In genomic region chr14:24825722-24826386, GRCm38 (mm10) we compare ENCODE assay signal across 12 mouse cellular contexts.
DNase-seq lines count a peak whose midpoint lies in the region; ATAC-seq and TF ChIP-seq lines count a peak whose summit lies in the region.
"Had no signal": no experiment of that assay in that cellular context is flagged by ENCODE, and none has a peak within 500 bp of the region (broad histone marks: within the 10 kb centered on the region; RNA-seq: fewer than 3 reads in every experiment).

No protein-coding gene starts in this region.

- H3K4me2 ChIP-seq in liver, embryonic 11.5 days: no peak overlapping the region
- no peak overlapping the region for H3K4me2 ChIP-seq in liver, postnatal 0 days (ENCODE audit: low read depth, low read length)
- no peak overlapping the region for H3K4me2 ChIP-seq in forebrain, embryonic 15.5 days (replicated peaks)
- H3K4me2 ChIP-seq in limb, embryonic 13.5 days (replicated peaks): no peak overlapping the region
- H3K4me2 ChIP-seq in neural tube, embryonic 15.5 days: no peak overlapping the region
- H3K4me2 ChIP-seq: intestine, embryonic 15.5 days had no signal

- H3K4me3 ChIP-seq in liver, embryonic 11.5 days (ENCODE audit: low read depth, low read length): no peak overlapping the region
- H3K4me3 ChIP-seq in liver, postnatal 0 days (ENCODE audit: low read depth, low read length): no peak overlapping the region
- no peak overlapping the region for H3K4me3 ChIP-seq in forebrain, embryonic 15.5 days
- H3K4me3 ChIP-seq in limb, embryonic 13.5 days: no peak overlapping the region
- no peak overlapping the region for H3K4me3 ChIP-seq in neural tube, embryonic 15.5 days (replicated peaks)
- no peak overlapping the region for H3K4me3 ChIP-seq in cerebellum, adult 2 months (replicated peaks; ENCODE audit: insufficient read depth, low read depth, low read length)
- H3K4me3 ChIP-seq: heart, adult 2 months; intestine, embryonic 15.5 days had no signal

- H3K4me1 ChIP-seq in liver, embryonic 11.5 days (replicated peaks; ENCODE audit: control insufficient read depth, insufficient read depth, low read length): 0 out of 2 replicates have a peak, but pooled peaks cover 3% of the 10 kb centered on the region
- no peaks in the 10 kb centered on the region for H3K4me1 ChIP-seq in liver, postnatal 0 days (ENCODE audit: insufficient read depth)
- peaks cover 38% of the 10 kb centered on the region for H3K4me1 ChIP-seq in forebrain, embryonic 15.5 days
- H3K4me1 ChIP-seq in limb, embryonic 13.5 days: peaks cover 73% of the 10 kb centered on the region
- H3K4me1 ChIP-seq in neural tube, embryonic 15.5 days: peaks cover 56% of the 10 kb centered on the region
- no peaks in the 10 kb centered on the region for H3K4me1 ChIP-seq in cerebellum, adult 2 months (ENCODE audit: control insufficient read depth, insufficient read depth, low read length)

- 49% methylated on average over 11 of the region's 11 CpGs for WGBS in liver, embryonic 11.5 days
- 66% methylated on average over 11 of the region's 11 CpGs for WGBS in liver, postnatal 0 days (ENCODE audit: insufficient replicate concordance)
- WGBS in forebrain, embryonic 15.5 days: 38% methylated on average over 11 of the region's 11 CpGs
- 32% methylated on average over 11 of the region's 11 CpGs for WGBS in limb, embryonic 13.5 days
- 35% methylated on average over 11 of the region's 11 CpGs for WGBS in neural tube, embryonic 15.5 days
- 92% methylated on average over 11 of the region's 11 CpGs for WGBS in cerebellum, adult 2 months

- TF ChIP-seq CTCF in liver, postnatal 0 days (IDR thresholded peaks at IDR 0.05; ENCODE audit: low read depth): no peak
- no peak for TF ChIP-seq CTCF in cerebellum, adult 2 months (IDR thresholded peaks at IDR 0.05; ENCODE audit: borderline replicate concordance, insufficient read depth, low read depth, low read length)

- no peak for DNase-seq in liver, embryonic 11.5 days (ENCODE audit: low spot score)
- no peak for DNase-seq in liver, postnatal 0 days
- DNase-seq in cerebellum, adult 2 months: no peak
- DNase-seq in kidney, postnatal 25 days: no peak
- no peak for DNase-seq in kidney, postnatal 4 days
- DNase-seq: adrenal gland, postnatal 10 days; heart, adult 2 months; lung, adult 2 months had no signal

- H3K27ac ChIP-seq in liver, embryonic 11.5 days (ENCODE audit: low read depth, low read length): peak overlapping the region; percentile 35; the same call in 1 of the 2 replicates
- no peak overlapping the region for H3K27ac ChIP-seq in liver, postnatal 0 days (ENCODE audit: low read depth)
- peak overlapping the region; percentile 83 for H3K27ac ChIP-seq in forebrain, embryonic 15.5 days (replicated peaks)
- H3K27ac ChIP-seq in limb, embryonic 13.5 days: peak overlapping the region; percentile 85; the same call in 1 of the 2 replicates
- H3K27ac ChIP-seq in neural tube, embryonic 15.5 days (replicated peaks): peak overlapping the region; percentile 89
- no peak overlapping the region for H3K27ac ChIP-seq in cerebellum, adult 2 months (ENCODE audit: insufficient read depth, low read length)
- H3K27ac ChIP-seq: heart, adult 2 months; intestine, embryonic 15.5 days had no signal

- no peak for TF ChIP-seq POLR2A in cerebellum, adult 2 months (IDR thresholded peaks at IDR 0.05; ENCODE audit: borderline replicate concordance, insufficient read depth, low read length)

- no peaks in the 10 kb centered on the region for H3K9me3 ChIP-seq in liver, embryonic 11.5 days (ENCODE audit: control insufficient read depth, low read length)
- no peaks in the 10 kb centered on the region for H3K9me3 ChIP-seq in liver, postnatal 0 days (ENCODE audit: low read length)
- no peaks in the 10 kb centered on the region for H3K9me3 ChIP-seq in forebrain, embryonic 15.5 days
- H3K9me3 ChIP-seq in limb, embryonic 13.5 days: no peaks in the 10 kb centered on the region
- H3K9me3 ChIP-seq in neural tube, embryonic 15.5 days (replicated peaks): no peaks in the 10 kb centered on the region
- H3K9me3 ChIP-seq: intestine, embryonic 15.5 days had no signal

- no peak overlapping the region for H3K9ac ChIP-seq in liver, embryonic 11.5 days (ENCODE audit: low read depth, low read length)
- H3K9ac ChIP-seq in liver, postnatal 0 days (replicated peaks): no peak overlapping the region
- no peak overlapping the region for H3K9ac ChIP-seq in forebrain, embryonic 15.5 days (replicated peaks)
- H3K9ac ChIP-seq in limb, embryonic 13.5 days: no peak overlapping the region
- H3K9ac ChIP-seq in neural tube, embryonic 15.5 days (replicated peaks): no peak overlapping the region
- H3K9ac ChIP-seq: intestine, embryonic 15.5 days had no signal

- no peaks in the 10 kb centered on the region for H3K27me3 ChIP-seq in liver, embryonic 11.5 days (replicated peaks; ENCODE audit: control insufficient read depth, insufficient read depth, low read length)
- no peaks in the 10 kb centered on the region for H3K27me3 ChIP-seq in liver, postnatal 0 days (ENCODE audit: insufficient read depth, low read length)
- H3K27me3 ChIP-seq in forebrain, embryonic 15.5 days: no peaks in the 10 kb centered on the region
- H3K27me3 ChIP-seq in limb, embryonic 13.5 days: no peaks in the 10 kb centered on the region
- no peaks in the 10 kb centered on the region for H3K27me3 ChIP-seq in neural tube, embryonic 15.5 days (replicated peaks)
- H3K27me3 ChIP-seq in cerebellum, adult 2 months (ENCODE audit: control insufficient read depth, insufficient read depth, low read length): no peaks in the 10 kb centered on the region
- H3K27me3 ChIP-seq: intestine, embryonic 15.5 days had no signal

- ATAC-seq in liver, embryonic 11.5 days (replicated peaks; ENCODE audit: low FRiP score): no peak
- no peak for ATAC-seq in liver, postnatal 0 days
- ATAC-seq in forebrain, embryonic 15.5 days (replicated peaks): no peak
- ATAC-seq in limb, embryonic 13.5 days (ENCODE audit: low FRiP score, low read depth): no peak
- ATAC-seq in neural tube, embryonic 15.5 days (ENCODE audit: low FRiP score): no peak
- ATAC-seq: intestine, embryonic 15.5 days had no signal

- TF ChIP-seq EP300 in liver, postnatal 0 days (IDR thresholded peaks at IDR 0.05; ENCODE audit: low read depth): no peak

- no peaks in the 10 kb centered on the region for H3K36me3 ChIP-seq in liver, embryonic 11.5 days (ENCODE audit: control insufficient read depth, insufficient read depth, low read length)
- H3K36me3 ChIP-seq in liver, postnatal 0 days (replicated peaks; ENCODE audit: insufficient read depth, low read length): no peaks in the 10 kb centered on the region
- no peaks in the 10 kb centered on the region for H3K36me3 ChIP-seq in forebrain, embryonic 15.5 days
- no peaks in the 10 kb centered on the region for H3K36me3 ChIP-seq in limb, embryonic 13.5 days
- H3K36me3 ChIP-seq in neural tube, embryonic 15.5 days: no peaks in the 10 kb centered on the region
- H3K36me3 ChIP-seq: intestine, embryonic 15.5 days had no signal

Comparison
In these comparisons a context has a peak if more than half of its experiments do, and no peak if none do; other contexts are left out.
1. H3K27ac ChIP-seq: peak in liver, embryonic 11.5 days (single experiment), forebrain, embryonic 15.5 days (single experiment), limb, embryonic 13.5 days (single experiment) and neural tube, embryonic 15.5 days (single experiment); none in liver, postnatal 0 days (single experiment) and cerebellum, adult 2 months (single experiment).